Mouse (Mus musculus): ENCODE data around the gene a. TPM values are rescaled to one million over a fixed set of nuclear protein-coding genes. Genes with fewer than 3 reads are reported as not detected.
A peak's percentile ranks its signal among the peaks of the same experiment; 100 is the strongest.
"Not testable (repeated sequence)": the region's sequence is repeated elsewhere in the genome, so short reads cannot be mapped to it uniquely, and the experiment has no call there.

a gene
- polyA plus RNA-seq, 1 experiment from 2014 or later: not detected

- WGBS: 77% methylated on average over 8 of the region's 8 CpGs
- 0 out of 2 replicates have a peak, but pooled peaks cover 3% of the 10 kb centered on the region for H3K4me1 ChIP-seq
- H3K4me3 ChIP-seq: no peak overlapping the region
- no peak overlapping the region for H3K9ac ChIP-seq
- H3K4me2 ChIP-seq: no peak overlapping the region
- H3K36me3 ChIP-seq: no peaks in the 10 kb centered on the region
- H3K9me3 ChIP-seq: no peaks in the 10 kb centered on the region
- no peak for ATAC-seq (ENCODE audit: borderline replicate concordance, extremely low read depth, low FRiP score, low TSS enrichment)
- H3K27me3 ChIP-seq: no peaks in the 10 kb centered on the region
- no peak overlapping the region for H3K27ac ChIP-seq
Measured at GRCm38 (mm10) chr2:154937547-154938390, 146.6 kb downstream of the a start.

- no peak for ATAC-seq (ENCODE audit: borderline replicate concordance, extremely low read depth, low FRiP score, low TSS enrichment)
Measured at GRCm38 (mm10) chr2:154941952-154942351, 150.8 kb downstream of the a start.

DNA sequence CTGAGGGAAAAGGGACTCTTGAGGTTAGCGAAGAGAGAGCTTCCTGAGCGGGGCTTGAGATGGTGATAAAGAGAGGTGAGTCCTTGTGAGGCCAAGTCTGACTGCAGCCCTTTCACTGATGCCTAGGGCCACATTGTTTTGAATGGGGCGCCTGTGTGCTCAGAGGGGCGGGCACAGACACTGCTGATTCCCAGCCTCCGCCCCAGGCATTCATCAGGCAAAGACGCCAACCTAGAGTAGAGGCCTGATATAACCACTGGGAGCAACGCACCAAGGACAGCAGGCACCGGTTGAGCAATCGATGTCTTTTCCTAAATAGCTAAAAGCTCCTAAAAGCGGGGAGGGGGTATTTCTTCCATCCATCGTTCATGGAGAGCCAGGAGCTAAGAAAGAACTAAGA lies 151.3 kb downstream of the a start:
- no peak for ATAC-seq (ENCODE audit: borderline replicate concordance, extremely low read depth, low FRiP score, low TSS enrichment)
- no peaks in the 10 kb centered on the region for H3K9me3 ChIP-seq
- peak overlapping the region; percentile 40; the same call in 1 of the 2 replicates for H3K4me2 ChIP-seq
- no peak overlapping the region for H3K27ac ChIP-seq
- no peak overlapping the region for H3K4me3 ChIP-seq
- H3K4me1 ChIP-seq: 0 out of 2 replicates have a peak, but pooled peaks cover 6% of the 10 kb centered on the region
- H3K27me3 ChIP-seq: no peaks in the 10 kb centered on the region
- no peak overlapping the region for H3K9ac ChIP-seq
- no peaks in the 10 kb centered on the region for H3K36me3 ChIP-seq
- WGBS: 54% methylated on average over 11 of the region's 11 CpGs

More at GRCm38 (mm10) chr2:154941952-154942351, 150.8 kb downstream of the a start:
- Histone ChIP-seq H3K4me3 (no peak overlapping the region), H3K4me2 (no peak overlapping the region), H3K9ac (no peak overlapping the region), H3K36me3 (no peaks in the 10 kb centered on the region), H3K27me3 (no peaks in the 10 kb centered on the region), H3K4me1 (0 out of 2 replicates have a peak, but pooled peaks cover 6% of the 10 kb centered on the region), H3K27ac (no peak overlapping the region), H3K9me3 (no peaks in the 10 kb centered on the region)
- 75% methylated on average over 10 of the region's 10 CpGs for WGBS

DNA sequence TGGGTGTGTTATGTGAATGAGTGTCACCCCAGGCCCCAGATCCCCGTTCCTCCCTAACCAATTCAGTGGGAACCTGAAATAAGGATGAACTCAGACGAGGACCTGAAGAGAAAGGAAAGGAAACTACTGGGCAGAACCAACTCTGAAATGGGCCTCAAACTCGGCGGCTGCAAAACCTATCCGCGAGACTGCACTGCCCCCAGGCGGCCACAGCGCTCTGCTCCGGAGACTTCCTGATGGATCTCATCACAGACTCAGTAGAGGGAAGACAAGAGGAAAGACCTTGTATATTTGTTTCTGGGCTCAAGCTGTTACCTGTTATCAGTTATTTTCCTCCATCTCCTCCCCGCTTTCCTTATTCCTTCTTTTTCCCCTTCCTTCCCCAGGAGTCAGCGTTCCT lies 151.9 kb downstream of the a start:
- ATAC-seq (ENCODE audit: borderline replicate concordance, extremely low read depth, low FRiP score, low TSS enrichment): no peak
- no peaks in the 10 kb centered on the region for H3K27me3 ChIP-seq
- H3K4me2 ChIP-seq: peak overlapping the region; percentile 40
- H3K4me3 ChIP-seq: peak overlapping the region; percentile 27; the same call in 1 of the 2 replicates
- H3K4me1 ChIP-seq: 0 out of 2 replicates have a peak, but pooled peaks cover 6% of the 10 kb centered on the region
- 7% methylated on average over 11 of the region's 11 CpGs for WGBS
- no peaks in the 10 kb centered on the region for H3K9me3 ChIP-seq
- H3K36me3 ChIP-seq: no peaks in the 10 kb centered on the region
- H3K27ac ChIP-seq: no peak overlapping the region
- no peak overlapping the region for H3K9ac ChIP-seq

DNA sequence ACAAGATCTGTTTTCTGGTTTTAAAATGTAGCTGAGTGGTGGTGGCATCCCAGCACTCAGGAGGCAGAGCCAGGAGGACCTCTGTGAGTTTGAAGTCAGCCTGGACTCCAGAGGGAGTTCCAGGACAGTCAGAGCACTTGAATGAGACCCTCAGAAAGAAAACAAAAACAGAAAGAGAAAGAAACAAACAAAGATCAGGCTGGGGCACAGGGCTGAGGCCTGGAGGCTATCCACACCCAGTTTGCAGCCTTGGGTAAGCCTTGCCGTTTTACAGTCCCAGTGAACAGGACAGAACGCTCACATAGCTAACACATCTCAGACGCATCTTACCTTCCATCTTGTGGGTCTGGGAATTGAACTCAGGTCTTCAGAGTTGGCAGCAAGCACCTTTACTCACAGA lies 155.7 kb downstream of the a start:
- Histone ChIP-seq H3K4me3 (no peak overlapping the region), H3K27me3 (no peaks in the 10 kb centered on the region), H3K27ac (no peak overlapping the region), H3K9ac (no peak overlapping the region), H3K4me2 (no peak overlapping the region), H3K4me1 (peaks cover 11% of the 10 kb centered on the region), H3K9me3 (no peaks in the 10 kb centered on the region), H3K36me3 (no peaks in the 10 kb centered on the region)
- ATAC-seq (ENCODE audit: borderline replicate concordance, extremely low read depth, low FRiP score, low TSS enrichment): no peak
- 91% methylated on average over 3 of the region's 3 CpGs for WGBS

DNA sequence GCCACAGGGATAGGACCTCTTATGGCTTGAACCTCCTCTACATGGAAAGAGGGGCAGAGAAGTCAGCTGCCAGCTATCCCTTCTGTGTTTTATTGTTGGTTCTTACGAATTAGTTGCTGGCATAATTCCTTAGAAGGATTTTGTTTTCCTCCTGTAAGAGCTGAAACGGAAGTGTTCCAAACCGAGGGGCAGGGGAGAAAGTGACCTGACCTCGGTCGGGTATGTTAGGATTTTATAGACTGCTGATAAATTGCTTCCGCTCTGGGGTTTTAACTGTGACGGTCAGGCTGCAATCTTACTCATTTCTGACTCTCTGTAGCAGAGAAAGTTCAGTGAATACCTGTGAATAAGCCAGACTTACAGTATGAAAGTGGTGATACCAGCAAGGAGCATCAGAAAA lies 158.2 kb downstream of the a start:
- no peaks in the 10 kb centered on the region for H3K9me3 ChIP-seq
- H3K4me1 ChIP-seq: peaks cover 5% of the 10 kb centered on the region
- no peak overlapping the region for H3K4me2 ChIP-seq
- no peaks in the 10 kb centered on the region for H3K36me3 ChIP-seq
- no peak overlapping the region for H3K9ac ChIP-seq
- H3K27ac ChIP-seq: no peak overlapping the region
- H3K4me3 ChIP-seq: no peak overlapping the region
- no peaks in the 10 kb centered on the region for H3K27me3 ChIP-seq
- ATAC-seq (ENCODE audit: borderline replicate concordance, extremely low read depth, low FRiP score, low TSS enrichment): no peak
- 29% methylated on average over 7 of the region's 7 CpGs for WGBS

- 72% methylated on average over 9 of the region's 9 CpGs for WGBS
- Histone ChIP-seq H3K4me1 (peaks cover 5% of the 10 kb centered on the region), H3K9me3 (no peaks in the 10 kb centered on the region), H3K27ac (no peak overlapping the region), H3K27me3 (no peaks in the 10 kb centered on the region; the same call in 1 of the 2 replicates), H3K4me2 (no peak overlapping the region), H3K9ac (no peak overlapping the region), H3K4me3 (no peak overlapping the region), H3K36me3 (no peaks in the 10 kb centered on the region)
- no peak for ATAC-seq (ENCODE audit: borderline replicate concordance, extremely low read depth, low FRiP score, low TSS enrichment)
Measured at GRCm38 (mm10) chr2:154949877-154950276, 158.7 kb downstream of the a start.

DNA sequence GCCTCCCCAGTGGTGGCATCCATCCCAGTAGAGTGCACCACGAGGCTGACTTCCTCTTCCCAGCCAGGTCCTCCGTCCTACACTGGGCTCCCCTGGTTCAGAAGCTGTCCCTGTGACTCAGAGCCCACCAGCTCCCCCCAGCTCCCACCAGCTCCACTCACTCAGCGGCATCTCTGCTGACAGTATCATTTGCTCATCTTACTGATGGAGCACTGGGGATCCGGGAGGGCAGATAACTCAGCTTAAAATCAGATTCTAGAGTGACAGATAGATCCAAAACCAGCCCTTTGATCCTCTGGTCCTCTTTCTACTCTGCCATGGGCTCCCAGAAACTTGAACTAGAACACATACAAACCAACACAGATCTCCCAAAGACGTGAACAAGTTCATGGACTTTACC lies 159.4 kb downstream of the a start:
- H3K36me3 ChIP-seq: no peaks in the 10 kb centered on the region
- 44% methylated on average over 5 of the region's 5 CpGs for WGBS
- H3K27ac ChIP-seq: no peak overlapping the region
- no peaks in the 10 kb centered on the region; the same call in 1 of the 2 replicates for H3K27me3 ChIP-seq
- no peak overlapping the region for H3K4me3 ChIP-seq
- ATAC-seq (ENCODE audit: borderline replicate concordance, extremely low read depth, low FRiP score, low TSS enrichment): no peak
- H3K9ac ChIP-seq: no peak overlapping the region
- H3K4me1 ChIP-seq: peaks cover 5% of the 10 kb centered on the region
- H3K9me3 ChIP-seq: no peaks in the 10 kb centered on the region
- no peak overlapping the region for H3K4me2 ChIP-seq

DNA sequence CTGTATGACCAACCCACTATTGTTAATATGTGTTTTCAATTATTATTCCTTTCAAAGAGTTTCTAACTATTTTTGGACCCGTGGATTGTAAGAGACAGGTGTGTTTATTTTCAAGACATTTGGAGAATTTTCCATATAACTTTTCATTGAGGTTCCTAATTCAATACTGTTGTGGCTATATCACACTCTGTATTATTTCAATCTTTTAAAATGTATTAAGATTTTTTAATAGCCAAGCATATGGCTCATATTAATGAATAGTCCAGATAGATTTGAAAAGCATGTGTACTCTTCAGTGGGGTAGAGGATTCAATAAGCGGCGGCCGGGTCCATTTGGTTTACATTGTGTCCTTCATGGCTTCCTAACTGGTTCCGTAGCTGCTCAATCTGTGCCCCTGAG lies 168.3 kb downstream of the a start:
- no peak overlapping the region for H3K27ac ChIP-seq
- no peak for ATAC-seq (ENCODE audit: borderline replicate concordance, extremely low read depth, low FRiP score, low TSS enrichment)
- WGBS: 84% methylated on average over 5 of the region's 5 CpGs
- H3K4me2 ChIP-seq: no peak overlapping the region
- no peaks in the 10 kb centered on the region for H3K36me3 ChIP-seq
- no peak overlapping the region for H3K4me3 ChIP-seq
- H3K4me1 ChIP-seq: no peaks in the 10 kb centered on the region
- no peak overlapping the region for H3K9ac ChIP-seq
- H3K27me3 ChIP-seq: no peaks in the 10 kb centered on the region; the same call in 1 of the 2 replicates
- H3K9me3 ChIP-seq: no peaks in the 10 kb centered on the region

- no peak overlapping the region for H3K4me3 ChIP-seq
- H3K9ac ChIP-seq: no peak overlapping the region
- no peak overlapping the region for H3K4me2 ChIP-seq
- H3K27ac ChIP-seq: no peak overlapping the region
- no peak for ATAC-seq (ENCODE audit: borderline replicate concordance, extremely low read depth, low FRiP score, low TSS enrichment)
- WGBS: 86% methylated on average over 3 of the region's 3 CpGs
- no peaks in the 10 kb centered on the region; the same call in 1 of the 2 replicates for H3K27me3 ChIP-seq
- H3K4me1 ChIP-seq: no peaks in the 10 kb centered on the region
- no peaks in the 10 kb centered on the region for H3K9me3 ChIP-seq
- no peaks in the 10 kb centered on the region for H3K36me3 ChIP-seq
Measured at GRCm38 (mm10) chr2:154959909-154960308, 168.7 kb downstream of the a start.

DNA sequence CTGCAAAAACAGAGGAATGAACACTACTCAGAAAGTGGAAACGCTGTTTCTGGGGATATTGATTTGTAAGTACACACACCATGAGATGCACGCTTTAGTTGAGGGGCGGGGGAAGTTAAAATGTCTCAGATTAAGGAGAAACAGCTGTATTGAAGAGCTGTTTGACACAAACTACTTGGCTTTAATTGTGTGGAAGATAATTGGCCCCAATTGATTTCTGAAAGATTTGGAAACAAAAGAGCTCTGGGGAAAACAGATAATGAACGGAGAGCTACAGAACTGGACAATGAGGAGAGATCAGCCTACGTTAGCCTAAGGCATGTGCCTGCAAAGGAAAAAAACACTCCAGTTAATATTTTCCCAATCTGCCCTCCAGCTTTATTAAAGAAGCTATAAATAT lies 172.0 kb downstream of the a start:
- no peak for ATAC-seq (ENCODE audit: borderline replicate concordance, extremely low read depth, low FRiP score, low TSS enrichment)
- Histone ChIP-seq H3K27ac (no peak overlapping the region), H3K4me2 (no peak overlapping the region), H3K36me3 (no peaks in the 10 kb centered on the region), H3K9ac (no peak overlapping the region), H3K9me3 (no peaks in the 10 kb centered on the region), H3K27me3 (no peaks in the 10 kb centered on the region), H3K4me3 (no peak overlapping the region), H3K4me1 (no peaks in the 10 kb centered on the region)
- 71% methylated on average over 5 of the region's 5 CpGs for WGBS

DNA sequence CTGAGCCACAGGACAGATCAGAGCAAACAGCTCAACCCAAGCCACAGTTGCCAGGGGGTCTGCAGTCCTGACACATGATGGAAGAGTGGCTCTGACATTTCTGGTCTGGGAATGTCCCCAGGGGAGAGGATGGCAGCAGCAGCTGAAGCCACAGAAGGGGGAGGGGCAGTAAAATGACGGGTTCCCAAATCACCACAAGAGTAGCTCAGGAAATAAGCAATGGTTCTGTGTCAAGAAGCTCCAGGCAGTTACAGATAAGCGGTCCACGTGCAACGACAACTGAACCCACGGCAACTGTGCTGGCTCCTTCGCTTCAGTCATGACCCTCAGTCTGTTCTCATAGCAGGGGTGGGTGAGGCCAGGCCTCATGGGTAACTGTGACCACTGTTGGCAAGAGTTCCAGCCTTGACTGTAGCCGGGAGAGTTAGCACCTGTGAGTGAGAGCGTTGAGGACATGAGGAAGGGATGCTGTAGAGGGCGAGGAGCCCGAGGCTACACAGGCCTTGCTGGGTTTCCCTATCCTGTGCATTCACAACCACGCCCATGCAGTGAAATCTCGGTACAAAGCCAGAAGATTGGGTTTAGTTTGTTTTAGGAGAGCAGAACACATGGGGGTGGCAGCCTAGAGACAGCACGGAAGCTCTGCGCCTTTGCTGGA lies 178.7 kb downstream of the a start:
- not testable (repeated sequence) for H3K27me3 ChIP-seq; H3K36me3 ChIP-seq; ATAC-seq (ENCODE audit: borderline replicate concordance, extremely low read depth, low FRiP score, low TSS enrichment); H3K9ac ChIP-seq; H3K4me2 ChIP-seq; H3K27ac ChIP-seq; H3K4me3 ChIP-seq; H3K9me3 ChIP-seq
- H3K4me1 ChIP-seq: peaks cover 34% of the 10 kb centered on the region
- 52% methylated on average over 14 of the region's 14 CpGs for WGBS
